Mouse (Mus musculus) inflammation-experienced regulatory T-cells, adult 16 weeks (primary cell): ENCODE measurements around the gene Tmem104. TPM values are rescaled to one million over a fixed set of nuclear protein-coding genes. Genes with fewer than 3 reads are reported as not detected.

Experiments used
- polyA plus RNA-seq: library from polyadenylated mRNA; unstranded; fragments of 100-300 nt; shearing (Covaris generic); gene quantifications from one replicate; pipeline ENCODE4 v1.2.1, GENCODE M21; 2017

The Tmem104 gene
- polyA plus RNA-seq = 18.1 TPM

DNA sequence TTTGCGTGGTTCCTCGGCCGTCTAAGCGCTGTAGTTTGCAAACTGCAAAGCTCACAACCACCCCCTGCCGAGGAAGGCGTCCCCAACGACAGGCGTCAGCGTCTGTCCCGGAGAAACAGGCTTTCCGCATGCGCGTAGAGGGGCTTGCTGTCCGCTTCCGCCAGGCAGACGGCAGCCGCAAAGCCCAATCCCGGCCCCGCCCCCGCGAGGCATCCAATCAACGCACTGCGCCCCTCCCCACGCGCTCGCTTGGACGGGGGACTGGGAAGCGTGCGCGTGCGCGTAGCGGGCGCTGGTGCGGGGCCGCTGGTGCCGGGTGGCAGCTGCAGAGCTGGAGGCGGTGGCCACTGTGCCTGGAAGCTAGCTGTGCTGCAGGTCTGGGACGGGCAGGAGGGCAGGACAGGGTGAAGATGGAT lies at the start of gene Tmem104:
Gene Tmem104, plus strand, starts transcription at position 264 of the 416 bp plus-strand sequence.

DNA sequence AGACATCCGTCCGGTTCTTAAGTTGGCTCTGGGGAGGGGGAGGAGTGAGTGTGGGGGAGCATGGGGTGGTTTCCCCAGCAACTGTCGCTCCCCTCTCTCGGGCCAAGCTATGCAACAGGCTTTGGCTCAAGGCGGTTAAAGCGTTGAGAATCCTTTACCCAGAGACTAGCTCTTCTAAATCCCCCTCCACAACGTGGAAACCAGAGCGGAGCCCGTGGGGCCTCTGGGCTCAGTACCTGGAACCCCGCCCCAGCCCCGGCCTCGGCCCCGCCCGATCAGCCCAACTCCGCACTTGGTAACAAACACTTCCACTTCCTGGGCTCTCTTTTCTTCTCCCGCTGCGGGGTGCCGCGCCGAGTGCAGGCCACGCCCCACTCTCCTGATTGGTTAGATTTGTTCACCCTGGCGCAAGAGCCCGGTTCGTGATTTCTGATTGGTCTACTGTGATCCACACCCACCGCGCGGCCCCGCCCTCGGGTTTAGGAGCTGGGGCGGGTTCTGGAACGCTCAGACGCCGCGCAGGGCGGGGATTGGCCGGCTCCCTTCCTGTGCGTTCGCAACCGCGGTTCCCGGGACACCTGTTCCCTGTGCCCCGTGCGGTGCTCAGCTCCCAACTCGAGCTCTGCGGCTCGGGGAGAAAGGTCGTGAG lies 24.3 kb upstream of the Tmem104 start, which contains the start of gene Slc9a3r1:
Gene Slc9a3r1, plus strand, starts transcription at position 510 of the 649 bp plus-strand sequence.

DNA sequence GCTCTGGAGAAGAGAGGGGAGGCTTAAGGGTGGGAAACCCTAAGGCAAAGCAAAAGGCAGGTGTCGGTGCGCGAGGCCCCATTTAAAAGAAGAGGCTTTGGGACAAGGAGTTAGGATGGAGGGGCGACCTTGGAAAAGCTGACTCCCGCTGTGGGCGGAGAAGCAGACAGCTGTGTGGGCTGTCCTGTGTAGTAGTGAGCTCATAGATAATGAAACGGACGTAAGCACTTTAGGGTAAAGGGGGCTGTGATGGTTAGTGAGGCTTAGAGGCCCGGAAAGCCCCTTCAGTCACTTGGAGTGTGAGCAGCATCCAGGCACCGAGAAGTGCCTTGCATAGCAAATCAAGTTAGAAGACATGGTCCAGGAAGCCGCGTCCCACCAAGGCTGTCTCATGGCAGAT lies 406 bp downstream of the Tmem104 start, which contains the start of gene Nat9:
Gene Nat9, minus strand, starts transcription at position 167 of the 400 bp plus-strand sequence.

DNA sequence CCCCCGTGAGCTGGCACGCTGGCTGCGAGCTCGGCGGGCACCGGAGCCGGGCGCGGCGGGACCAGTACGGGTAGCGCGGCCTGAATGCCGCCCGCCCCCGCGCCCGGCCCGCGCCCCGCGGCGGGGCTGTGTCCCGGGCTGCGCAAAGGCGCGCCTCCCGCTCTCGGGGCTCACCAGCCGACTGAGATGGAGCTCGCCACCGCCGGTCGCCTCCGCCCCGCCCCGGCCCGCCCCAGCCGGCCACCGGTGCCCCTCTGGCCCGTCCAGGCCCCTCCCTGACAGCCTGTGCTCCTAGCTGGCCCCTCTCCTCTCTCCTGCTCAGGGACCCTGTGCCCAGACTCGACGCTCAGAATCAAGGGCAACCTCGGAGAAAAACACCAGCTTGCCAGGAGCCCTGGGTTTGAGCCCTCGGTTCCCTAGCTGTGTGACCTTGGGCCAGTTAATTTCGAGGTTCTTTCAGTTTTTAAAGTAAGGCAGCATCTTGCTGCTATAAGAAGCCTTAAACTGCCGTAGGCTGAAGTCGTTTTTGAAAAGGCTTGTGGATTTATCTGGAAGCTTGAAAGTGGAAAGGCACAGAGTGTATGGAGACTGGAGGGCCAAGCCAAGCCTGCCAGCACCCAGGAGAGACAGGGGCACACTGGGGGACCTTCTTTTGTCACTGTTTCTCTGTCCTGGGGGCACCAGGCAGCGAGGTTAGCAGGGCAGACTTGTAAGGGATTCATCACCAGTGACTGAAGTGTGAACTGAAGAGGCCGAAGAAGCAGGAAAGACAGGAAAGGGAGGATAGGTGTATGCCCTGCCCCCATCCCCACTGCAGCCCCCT lies 80.0 kb downstream of the Tmem104 start, which contains the start of gene Grin2c:
Gene Grin2c, minus strand, starts transcription at position 183 of the 823 bp plus-strand sequence.

DNA sequence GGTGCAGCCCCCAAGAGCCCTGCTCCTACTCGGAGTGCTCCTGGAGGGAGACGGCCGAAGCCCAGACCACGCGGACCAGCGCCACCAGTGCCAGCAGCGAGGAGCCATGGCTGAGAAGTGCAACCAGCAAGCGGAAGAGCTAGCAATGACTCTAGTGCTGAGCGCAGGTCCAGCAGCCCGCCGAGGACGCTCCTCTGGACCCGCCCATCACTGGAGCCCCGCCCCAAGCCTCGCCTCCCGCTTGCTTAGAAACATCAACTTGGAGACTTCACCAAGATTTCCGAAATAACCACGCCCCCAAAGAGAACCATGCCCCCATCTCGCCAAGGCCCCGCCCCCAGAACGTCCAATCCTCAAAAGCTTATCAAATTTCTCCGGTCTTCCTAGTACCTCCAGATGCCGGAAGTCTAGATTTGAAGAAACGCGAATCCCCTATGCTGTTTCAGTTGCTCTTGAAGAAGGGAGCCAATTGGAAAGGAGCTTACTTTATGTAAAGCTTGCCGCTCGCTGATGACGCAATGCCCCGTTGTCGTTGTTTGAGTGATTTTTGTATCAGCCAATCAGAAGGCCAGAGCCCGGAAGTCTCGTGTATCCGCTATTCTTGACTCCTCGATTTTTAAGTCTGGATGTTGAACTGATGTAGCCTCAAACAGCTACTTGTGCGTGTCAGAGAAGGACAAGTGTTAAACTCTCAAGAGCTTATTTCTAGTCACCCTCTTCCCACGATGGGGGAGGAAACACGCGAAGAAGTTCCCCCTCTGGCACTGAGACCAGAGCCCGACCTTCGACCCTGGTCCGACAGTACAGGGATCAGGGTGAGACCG lies 89.7 kb downstream of the Tmem104 start, which contains the start of gene Fdxr:
Gene Fdxr, minus strand, starts transcription at position 271 of the 824 bp plus-strand sequence.

Other genes with a start within 250 kb of the Tmem104 start
- gene Cd300c, start 218.3 kb upstream of the Tmem104 start, polyA plus RNA-seq = not detected
- 0.79 TPM for gene Cd300ld, start 197.6 kb upstream of the Tmem104 start, polyA plus RNA-seq
- 1.5 TPM for gene Cd300c2, start 185.6 kb upstream of the Tmem104 start, polyA plus RNA-seq
- gene Cd300ld2, start 171.3 kb upstream of the Tmem104 start, polyA plus RNA-seq = not detected
- not detected for gene Cd300ld4, start 160.5 kb upstream of the Tmem104 start, polyA plus RNA-seq
- not detected for gene Cd300ld5, start 149.7 kb upstream of the Tmem104 start, polyA plus RNA-seq
- not detected for gene Cd300ld3, start 139.1 kb upstream of the Tmem104 start, polyA plus RNA-seq
- gene Cd300e, start 125.3 kb upstream of the Tmem104 start, polyA plus RNA-seq = 1.2 TPM
- gene Rab37, start 96.1 kb upstream of the Tmem104 start, polyA plus RNA-seq = 248 TPM
- gene Cd300lf, start 53.5 kb upstream of the Tmem104 start, polyA plus RNA-seq = 2.1 TPM
- 595 TPM for gene Slc9a3r1, start 24.1 kb upstream of the Tmem104 start, polyA plus RNA-seq
- 15.8 TPM for gene Nat9, start 372 bp downstream of the Tmem104 start, polyA plus RNA-seq
- gene Grin2c, start 79.8 kb downstream of the Tmem104 start, polyA plus RNA-seq = not detected
- 39.5 TPM for gene Fdxr, start 89.6 kb downstream of the Tmem104 start, polyA plus RNA-seq
- 1.1 TPM for gene Fads6, start 110.2 kb downstream of the Tmem104 start, polyA plus RNA-seq
- not detected for gene Otop2, start 119.7 kb downstream of the Tmem104 start, polyA plus RNA-seq
- gene Ush1g, start 134.6 kb downstream of the Tmem104 start, polyA plus RNA-seq = not detected
- gene Otop3, start 147.2 kb downstream of the Tmem104 start, polyA plus RNA-seq = not detected
- gene Hid1, start 180.3 kb downstream of the Tmem104 start, polyA plus RNA-seq = 8.4 TPM
- not detected for gene Cdr2l, start 194.4 kb downstream of the Tmem104 start, polyA plus RNA-seq
- 162 TPM for gene Mrpl58, start 216.3 kb downstream of the Tmem104 start, polyA plus RNA-seq
- gene Atp5h, start 232.5 kb downstream of the Tmem104 start, polyA plus RNA-seq = 711 TPM
- 4.6 TPM for gene Kctd2, start 232.6 kb downstream of the Tmem104 start, polyA plus RNA-seq